Mouse (Mus musculus): ENCODE data around the gene Kif5a. TPM values are rescaled to one million over a fixed set of nuclear protein-coding genes. Genes with fewer than 3 reads are reported as not detected.

The Kif5a gene
- polyA plus RNA-seq, 1 experiment from 2014 or later, result 0.70 TPM

- Histone ChIP-seq H3K27me3 (ENCODE audit: control insufficient read depth, insufficient read depth, low read length) (no peaks in the 10 kb centered on the region), H3K27ac (ENCODE audit: low read length) (peak overlapping the region; percentile 100), H3K4me3 (ENCODE audit: low read length) (peak overlapping the region; percentile 86), H3K4me2 (ENCODE audit: low read depth, low read length) (peak overlapping the region; percentile 98), H3K9ac (ENCODE audit: low read length) (peak overlapping the region; percentile 91), H3K36me3 (ENCODE audit: control insufficient read depth, insufficient read depth) (peaks cover 38% of the 10 kb centered on the region), H3K4me1 (ENCODE audit: control insufficient read depth, insufficient read depth, low read length) (peaks cover 52% of the 10 kb centered on the region), H3K9me3 (replicated peaks; ENCODE audit: control insufficient read depth, low read length) (no peaks in the 10 kb centered on the region)
- under 1% methylated on average over 47 of the region's 47 CpGs for WGBS
- ATAC-seq (replicated peaks; ENCODE audit: extremely low read depth, insufficient read depth, low FRiP score), result peak; percentile 88
Observed at GRCm38 (mm10) chr10:127290307-127290929, 27.3 kb upstream of the Kif5a start.

DNA sequence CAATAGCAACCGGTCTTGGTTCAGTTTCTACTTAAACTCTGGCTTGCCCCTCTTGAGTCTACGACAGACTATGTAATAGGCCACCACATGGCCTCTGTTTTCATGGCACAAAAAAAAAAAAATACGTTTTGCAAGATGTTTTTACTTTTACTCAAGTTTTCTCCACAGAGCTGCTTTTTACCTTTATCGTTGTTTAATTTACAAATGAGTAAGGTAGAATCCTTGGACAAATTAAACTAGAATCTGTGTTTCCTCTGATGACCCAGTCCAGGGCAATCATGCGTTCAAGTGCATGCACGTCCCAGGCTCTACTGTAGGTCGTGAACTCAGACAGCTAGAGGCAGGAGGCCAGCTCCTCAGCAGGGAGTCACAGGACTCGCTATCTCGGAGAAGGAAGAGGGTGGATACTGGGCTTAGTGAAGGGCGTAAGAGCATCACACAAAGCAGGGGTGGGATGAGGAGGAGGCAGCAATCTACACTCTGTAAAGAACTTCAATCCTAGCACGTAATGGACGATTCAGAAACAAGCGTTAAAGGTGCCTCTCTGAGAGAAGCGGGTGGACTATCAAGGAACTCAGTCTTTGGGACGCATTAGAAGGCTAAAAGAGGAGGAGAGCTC is 26.5 kb upstream of the Kif5a start:
- no peaks in the 10 kb centered on the region for H3K9me3 ChIP-seq (replicated peaks; ENCODE audit: control insufficient read depth, low read length)
- H3K4me2 ChIP-seq (ENCODE audit: low read depth, low read length), result peak overlapping the region; percentile 90
- H3K27me3 ChIP-seq (ENCODE audit: control insufficient read depth, insufficient read depth, low read length), result no peaks in the 10 kb centered on the region
- peak; percentile 28 for ATAC-seq (replicated peaks; ENCODE audit: extremely low read depth, insufficient read depth, low FRiP score)
- peak overlapping the region; percentile 91 for H3K9ac ChIP-seq (ENCODE audit: low read length)
- H3K27ac ChIP-seq (ENCODE audit: low read length), result peak overlapping the region; percentile 100
- peak overlapping the region; percentile 86 for H3K4me3 ChIP-seq (ENCODE audit: low read length)
- H3K36me3 ChIP-seq (ENCODE audit: control insufficient read depth, insufficient read depth), result peaks cover 33% of the 10 kb centered on the region
- peaks cover 54% of the 10 kb centered on the region for H3K4me1 ChIP-seq (ENCODE audit: control insufficient read depth, insufficient read depth, low read length)
- WGBS, result 3% methylated on average over 15 of the region's 15 CpGs

GRCm38 (mm10) chr10:127288800-127289572 is 25.8 kb upstream of the Kif5a start, which contains the start of gene Mbd6:
Mbd6 (minus strand) TSS chr10:127289018.
- Histone ChIP-seq H3K9me3 (replicated peaks; ENCODE audit: control insufficient read depth, low read length) (no peaks in the 10 kb centered on the region), H3K27ac (ENCODE audit: low read length) (peak within 1 kb of the TSS; percentile 100), H3K9ac (ENCODE audit: low read length) (peak within 1 kb of the TSS; percentile 91), H3K27me3 (ENCODE audit: control insufficient read depth, insufficient read depth, low read length) (no peaks in the 10 kb centered on the region), H3K4me2 (ENCODE audit: low read depth, low read length) (peak within 1 kb of the TSS; percentile 90), H3K4me3 (ENCODE audit: low read length) (peak within 1 kb of the TSS; percentile 86), H3K4me1 (ENCODE audit: control insufficient read depth, insufficient read depth, low read length) (peaks cover 54% of the 10 kb centered on the region), H3K36me3 (ENCODE audit: control insufficient read depth, insufficient read depth) (peaks cover 30% of the 10 kb centered on the region)
- peak; percentile 29 for ATAC-seq (replicated peaks; ENCODE audit: extremely low read depth, insufficient read depth, low FRiP score)
- under 1% methylated on average over 35 of the region's 65 CpGs for WGBS

DNA sequence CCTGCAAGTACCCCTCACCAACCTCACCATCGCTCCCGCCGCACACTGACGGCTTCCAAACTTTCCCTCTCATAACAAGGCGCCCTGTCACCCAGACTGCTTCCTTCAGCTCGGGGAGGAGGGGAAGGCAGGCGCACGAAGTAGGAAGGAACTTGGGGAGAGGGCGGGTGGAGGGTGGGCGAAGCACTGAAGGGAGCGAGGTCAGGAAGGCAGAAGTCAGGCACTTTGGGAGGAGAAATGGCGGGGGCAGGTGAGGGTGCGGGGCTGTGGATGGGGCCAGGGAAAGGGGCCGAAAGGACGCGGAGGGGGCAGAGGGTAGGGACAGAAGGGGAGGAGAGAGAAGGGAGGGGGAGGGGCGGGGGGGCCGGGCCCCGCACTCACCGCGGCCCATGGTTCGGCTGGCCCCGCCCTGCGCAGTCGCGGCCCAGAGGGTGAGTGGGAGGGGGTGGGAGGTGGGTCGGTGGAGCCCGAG is 25.2 kb upstream of the Kif5a start:
- ATAC-seq (replicated peaks; ENCODE audit: extremely low read depth, insufficient read depth, low FRiP score), result peak; percentile 8
- Histone ChIP-seq H3K27ac (ENCODE audit: low read length) (peak overlapping the region; percentile 100), H3K4me2 (ENCODE audit: low read depth, low read length) (peak overlapping the region; percentile 90), H3K4me3 (ENCODE audit: low read length) (peak overlapping the region; percentile 86), H3K4me1 (ENCODE audit: control insufficient read depth, insufficient read depth, low read length) (peaks cover 49% of the 10 kb centered on the region), H3K9me3 (replicated peaks; ENCODE audit: control insufficient read depth, low read length) (no peaks in the 10 kb centered on the region), H3K36me3 (ENCODE audit: control insufficient read depth, insufficient read depth) (peaks cover 31% of the 10 kb centered on the region), H3K9ac (ENCODE audit: low read length) (peak overlapping the region; percentile 91), H3K27me3 (ENCODE audit: control insufficient read depth, insufficient read depth, low read length) (no peaks in the 10 kb centered on the region)
- 1% methylated on average over 20 of the region's 28 CpGs for WGBS

- WGBS, result 3% methylated on average over 3 of the region's 3 CpGs
- no peaks in the 10 kb centered on the region for H3K27me3 ChIP-seq (ENCODE audit: control insufficient read depth, insufficient read depth, low read length)
- ATAC-seq (replicated peaks; ENCODE audit: extremely low read depth, insufficient read depth, low FRiP score), result no peak
- H3K4me1 ChIP-seq (ENCODE audit: control insufficient read depth, insufficient read depth, low read length), result peaks cover 45% of the 10 kb centered on the region
- no peaks in the 10 kb centered on the region for H3K9me3 ChIP-seq (replicated peaks; ENCODE audit: control insufficient read depth, low read length)
- peak overlapping the region; percentile 86 for H3K4me3 ChIP-seq (ENCODE audit: low read length)
- H3K27ac ChIP-seq (ENCODE audit: low read length), result peak overlapping the region; percentile 100
- H3K9ac ChIP-seq (ENCODE audit: low read length), result peak overlapping the region; percentile 91
- H3K4me2 ChIP-seq (ENCODE audit: low read depth, low read length), result peak overlapping the region; percentile 90
- peaks cover 36% of the 10 kb centered on the region for H3K36me3 ChIP-seq (ENCODE audit: control insufficient read depth, insufficient read depth)
Observed at GRCm38 (mm10) chr10:127287936-127288293, 24.8 kb upstream of the Kif5a start.

GRCm38 (mm10) chr10:127287271-127287935 is 24.3 kb upstream of the Kif5a start:
- Histone ChIP-seq H3K36me3 (ENCODE audit: control insufficient read depth, insufficient read depth) (peaks cover 41% of the 10 kb centered on the region), H3K4me1 (ENCODE audit: control insufficient read depth, insufficient read depth, low read length) (peaks cover 45% of the 10 kb centered on the region), H3K27me3 (ENCODE audit: control insufficient read depth, insufficient read depth, low read length) (no peaks in the 10 kb centered on the region), H3K27ac (ENCODE audit: low read length) (peak overlapping the region; percentile 100), H3K4me3 (ENCODE audit: low read length) (peak overlapping the region; percentile 86), H3K4me2 (ENCODE audit: low read depth, low read length) (peak overlapping the region; percentile 90), H3K9ac (ENCODE audit: low read length) (peak overlapping the region; percentile 91), H3K9me3 (replicated peaks; ENCODE audit: control insufficient read depth, low read length) (no peaks in the 10 kb centered on the region)
- ATAC-seq (replicated peaks; ENCODE audit: extremely low read depth, insufficient read depth, low FRiP score), result no peak
- 64% methylated on average over 15 of the region's 15 CpGs for WGBS

DNA sequence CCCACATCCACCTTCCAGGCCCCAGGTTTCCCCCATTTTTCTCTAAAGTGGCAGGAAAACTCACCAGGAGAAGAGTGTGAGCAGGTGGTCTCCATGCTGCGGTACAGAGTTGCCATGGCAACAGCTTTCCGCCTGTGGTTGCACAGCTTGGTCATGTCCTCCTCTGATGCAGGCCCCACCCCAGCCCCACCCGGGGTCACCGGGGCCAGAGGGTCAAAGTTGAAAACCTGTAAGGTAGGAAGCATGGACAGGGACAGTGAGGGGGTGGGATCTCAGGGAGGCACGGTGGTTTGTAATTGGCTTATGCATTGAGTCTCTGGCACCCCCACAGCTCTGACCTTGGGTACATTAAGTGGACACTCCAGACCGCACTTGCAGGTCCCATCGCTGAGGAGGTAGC is 23.6 kb upstream of the Kif5a start:
- Histone ChIP-seq H3K4me2 (ENCODE audit: low read depth, low read length) (peak overlapping the region; percentile 90), H3K27ac (ENCODE audit: low read length) (no peak overlapping the region), H3K9ac (ENCODE audit: low read length) (peak overlapping the region; percentile 91; the same call in 1 of the 2 replicates), H3K4me3 (ENCODE audit: low read length) (peak overlapping the region; percentile 86; the same call in 1 of the 2 replicates), H3K9me3 (replicated peaks; ENCODE audit: control insufficient read depth, low read length) (no peaks in the 10 kb centered on the region), H3K27me3 (ENCODE audit: control insufficient read depth, insufficient read depth, low read length) (no peaks in the 10 kb centered on the region), H3K36me3 (ENCODE audit: control insufficient read depth, insufficient read depth) (peaks cover 48% of the 10 kb centered on the region), H3K4me1 (ENCODE audit: control insufficient read depth, insufficient read depth, low read length) (peaks cover 38% of the 10 kb centered on the region)
- 56% methylated on average over 7 of the region's 7 CpGs for WGBS
- no peak for ATAC-seq (replicated peaks; ENCODE audit: extremely low read depth, insufficient read depth, low FRiP score)

DNA sequence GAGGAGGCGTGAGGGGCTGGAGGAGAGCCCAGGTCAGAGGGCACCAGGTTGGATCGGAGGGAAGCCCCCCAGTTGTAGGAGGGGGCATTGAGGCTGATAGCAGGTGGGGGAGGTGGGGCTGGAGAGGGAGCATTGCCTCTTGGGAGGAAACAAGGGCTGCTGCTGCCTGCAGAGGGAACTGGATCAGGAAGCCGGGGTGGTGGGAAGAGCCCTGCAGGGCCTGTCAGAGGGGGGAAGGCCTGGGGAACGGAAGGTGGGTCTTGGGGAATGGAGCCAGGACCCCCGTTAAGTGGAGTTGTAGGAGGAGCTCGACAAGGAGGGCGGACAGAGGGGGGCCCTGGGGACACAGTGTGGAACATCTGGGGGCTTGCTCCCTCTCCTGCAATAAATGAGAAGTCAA is 23.0 kb upstream of the Kif5a start:
- no peaks in the 10 kb centered on the region for H3K27me3 ChIP-seq (ENCODE audit: control insufficient read depth, insufficient read depth, low read length)
- no peak overlapping the region for H3K9ac ChIP-seq (ENCODE audit: low read length)
- no peak overlapping the region for H3K4me3 ChIP-seq (ENCODE audit: low read length)
- peaks cover 35% of the 10 kb centered on the region for H3K4me1 ChIP-seq (ENCODE audit: control insufficient read depth, insufficient read depth, low read length)
- H3K4me2 ChIP-seq (ENCODE audit: low read depth, low read length), result no peak overlapping the region; the same call in 1 of the 2 replicates
- H3K9me3 ChIP-seq (replicated peaks; ENCODE audit: control insufficient read depth, low read length), result no peaks in the 10 kb centered on the region
- no peak for ATAC-seq (replicated peaks; ENCODE audit: extremely low read depth, insufficient read depth, low FRiP score)
- 81% methylated on average over 7 of the region's 7 CpGs for WGBS
- no peak overlapping the region for H3K27ac ChIP-seq (ENCODE audit: low read length)
- peaks cover 53% of the 10 kb centered on the region for H3K36me3 ChIP-seq (ENCODE audit: control insufficient read depth, insufficient read depth)
